Mouse (Mus musculus) MN1 (cell line): ENCODE results near the gene Rufy2.
A peak's percentile ranks its signal among the peaks of the same experiment; 100 is the strongest.
"Not testable (repeated sequence)": the region's sequence is repeated elsewhere in the genome, so short reads cannot be mapped to it uniquely, and the experiment has no call there.

Experiments
- DNase-seq: peaks from one replicate; pipeline ENCODE4 v3.0.0-alpha.2; 2016; ENCODE audit warnings: low spot score

The Rufy2 gene

DNA sequence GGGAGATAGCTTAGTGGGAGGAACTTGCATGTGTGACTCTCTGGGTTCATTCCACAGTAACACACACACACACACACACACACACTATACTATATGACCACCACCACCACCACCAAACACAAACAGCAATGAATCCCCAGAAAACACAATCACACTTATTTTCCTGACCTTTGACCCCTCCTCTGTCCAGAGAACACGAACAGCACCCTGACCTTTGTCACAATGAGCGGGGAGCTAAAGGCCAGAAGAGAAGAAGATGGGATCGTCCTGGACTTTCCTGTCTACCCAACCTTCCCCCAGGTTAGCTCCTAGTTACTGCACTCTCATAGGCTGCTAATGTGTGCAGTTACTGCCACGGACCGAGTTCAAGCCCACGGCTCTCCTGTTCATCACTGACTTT, 72.0 kb downstream of the Rufy2 start:
- no peak for DNase-seq

DNA sequence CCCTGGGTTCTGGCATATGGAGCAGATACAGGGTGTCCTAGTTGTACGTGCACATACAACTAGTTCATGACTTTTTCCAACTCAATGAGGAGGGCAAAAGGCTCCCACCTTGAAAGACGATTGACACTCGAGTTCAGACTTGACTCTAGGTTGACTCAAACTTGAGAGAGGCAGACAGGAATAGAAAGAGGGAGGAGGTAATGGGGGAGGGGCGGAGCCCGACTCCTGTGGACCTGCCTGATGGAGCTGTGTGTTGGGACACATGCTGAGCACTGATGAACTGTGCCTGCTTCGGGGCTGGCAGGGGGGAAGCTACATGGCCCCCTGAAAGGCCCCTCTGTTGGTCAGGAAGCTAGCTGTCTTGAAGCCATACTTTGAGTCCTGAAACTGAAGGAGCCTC, 73.0 kb downstream of the Rufy2 start:
- no peak for DNase-seq

DNA sequence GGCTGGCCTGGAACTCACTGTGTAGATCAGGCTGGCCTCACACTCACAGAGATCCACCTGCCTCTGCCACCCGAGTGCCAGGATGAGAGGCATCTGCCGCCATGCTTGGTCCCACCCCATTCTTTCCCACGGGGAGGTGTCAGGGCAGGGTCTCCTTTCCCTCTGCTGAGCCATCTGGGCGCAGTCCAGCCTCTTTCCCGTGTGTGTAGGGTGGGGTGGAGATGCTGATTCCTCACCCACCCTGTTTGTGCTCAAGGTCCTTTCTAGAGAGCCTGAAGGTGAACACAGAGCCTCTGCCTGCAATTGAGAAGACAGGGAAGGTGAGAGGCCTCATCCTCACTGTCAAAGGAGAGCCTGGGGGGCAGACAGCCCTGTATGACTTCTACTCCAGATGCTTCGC, 74.0 kb downstream of the Rufy2 start:
- not testable (repeated sequence) for DNase-seq

DNA sequence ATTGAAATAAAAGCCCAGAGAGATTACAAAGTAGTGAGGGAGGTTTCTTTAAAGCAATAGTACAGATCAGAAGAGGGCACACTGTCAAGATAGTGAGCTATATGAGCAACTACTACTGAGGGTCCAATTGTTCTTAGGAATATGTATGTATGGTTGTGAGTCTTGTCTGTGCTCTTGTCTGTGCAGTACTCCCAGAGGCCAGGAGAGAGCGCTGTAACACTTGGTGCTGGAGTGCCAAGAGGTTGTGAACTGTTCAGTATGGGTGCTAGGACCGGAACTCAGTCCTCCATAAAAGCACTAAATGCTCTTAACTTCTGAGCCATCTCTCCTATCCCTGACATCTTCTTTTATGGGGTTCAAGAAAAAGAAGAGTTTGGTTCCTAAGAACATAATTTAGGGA, 74.6 kb downstream of the Rufy2 start:
- DNase-seq, result no peak

DNA sequence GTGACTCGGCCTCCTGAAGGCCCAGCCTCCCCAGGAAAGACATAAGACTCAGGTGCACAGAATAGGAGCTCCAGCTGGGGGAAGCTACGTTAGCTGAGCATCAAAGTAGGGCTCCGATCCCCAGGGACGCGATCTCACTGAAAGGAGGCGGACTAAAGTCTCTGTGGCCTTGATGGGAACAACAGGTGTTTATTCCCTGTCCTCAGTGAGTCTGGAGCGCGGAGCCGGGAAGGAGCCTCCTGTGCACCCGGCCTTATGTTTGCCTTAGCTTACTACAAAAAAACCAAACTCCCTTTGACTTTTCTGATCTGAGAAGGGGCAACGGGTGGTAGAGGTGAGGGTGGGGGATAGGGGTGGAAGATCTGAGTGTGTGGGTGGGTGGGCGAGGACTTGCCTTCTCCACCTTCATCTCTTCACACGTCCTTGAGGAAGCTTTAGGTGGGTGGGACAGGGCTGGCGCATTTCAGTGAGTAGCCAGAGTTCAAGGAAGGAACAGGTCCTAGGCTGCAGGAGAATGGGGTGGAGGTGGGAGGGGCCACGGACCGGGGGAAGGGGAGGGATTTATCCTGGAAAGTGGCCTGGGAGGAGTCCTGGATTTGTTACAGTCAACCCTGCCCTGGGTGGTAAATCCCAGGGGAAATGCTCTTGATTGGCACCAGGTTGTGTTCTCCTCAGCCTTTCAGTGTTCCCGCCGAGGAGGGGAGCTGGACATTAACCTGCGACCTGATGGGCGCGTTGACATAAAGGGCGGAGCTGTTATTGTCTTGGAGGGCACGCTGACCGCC, 77.1 kb downstream of the Rufy2 start:
- DNase-seq, result no peak

DNA sequence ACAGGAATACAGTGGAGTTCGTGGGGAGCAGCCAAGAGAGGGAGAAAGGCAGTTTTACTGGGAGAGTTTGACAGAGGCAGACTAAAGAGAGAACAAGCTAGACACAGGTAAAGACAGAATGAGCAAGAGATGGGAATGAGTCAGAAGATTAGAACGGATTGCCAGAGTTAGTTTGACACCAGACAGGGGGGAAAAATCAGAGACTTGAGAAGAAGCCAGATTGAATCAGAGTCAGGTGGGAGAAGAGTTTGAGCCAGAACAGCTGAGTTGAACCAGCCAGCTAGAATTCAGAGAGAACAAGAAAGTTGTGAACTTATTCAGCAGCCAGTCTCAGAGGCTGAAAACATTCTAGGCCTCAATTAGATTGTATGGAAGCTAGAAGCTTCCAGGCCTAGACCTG, 79.8 kb downstream of the Rufy2 start, which contains the start of gene Pbld1:
Gene Pbld1, plus strand, starts transcription at position 301 of the 400 bp plus-strand sequence.
- DNase-seq, result no peak

DNA sequence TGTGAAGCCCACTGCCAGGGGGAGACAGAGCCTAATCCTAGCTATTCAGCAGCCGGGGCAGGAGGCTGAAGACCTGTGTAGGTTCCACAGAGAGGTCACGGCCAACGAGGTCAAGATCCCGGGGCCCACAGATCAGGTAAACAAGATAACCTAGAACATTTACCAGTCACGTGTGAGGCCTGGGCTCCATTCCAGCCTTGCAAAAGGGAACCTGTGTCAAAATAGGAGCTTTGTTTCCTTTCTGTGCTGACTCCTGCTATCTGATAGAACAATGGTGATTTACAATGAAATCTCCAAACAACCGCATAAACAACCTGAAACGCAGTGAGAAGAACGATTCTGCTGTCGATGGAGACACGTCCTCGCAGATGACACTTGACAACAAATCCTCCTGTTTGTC, 80.4 kb downstream of the Rufy2 start:
- DNase-seq, result peak; percentile 21

DNA sequence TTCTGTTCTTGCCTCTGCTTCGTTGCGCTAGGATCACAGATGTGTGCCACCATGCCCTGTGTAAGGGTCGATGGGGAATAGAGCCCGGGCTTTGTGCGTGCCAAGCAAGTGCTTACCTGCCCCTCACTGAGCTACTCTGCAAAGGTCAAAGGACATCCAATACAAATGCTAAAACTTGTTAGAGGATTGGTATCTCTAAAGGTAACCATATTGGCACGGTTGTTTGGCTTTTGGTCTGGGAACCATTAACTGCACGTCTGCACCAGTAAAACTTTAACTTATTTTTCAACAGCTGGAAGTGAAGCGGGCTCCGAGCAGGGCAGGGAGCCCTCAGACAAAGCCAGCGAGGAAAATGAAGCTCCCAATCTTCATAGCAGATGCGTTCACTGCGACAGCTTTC, 81.2 kb downstream of the Rufy2 start:
- no peak for DNase-seq

DNA sequence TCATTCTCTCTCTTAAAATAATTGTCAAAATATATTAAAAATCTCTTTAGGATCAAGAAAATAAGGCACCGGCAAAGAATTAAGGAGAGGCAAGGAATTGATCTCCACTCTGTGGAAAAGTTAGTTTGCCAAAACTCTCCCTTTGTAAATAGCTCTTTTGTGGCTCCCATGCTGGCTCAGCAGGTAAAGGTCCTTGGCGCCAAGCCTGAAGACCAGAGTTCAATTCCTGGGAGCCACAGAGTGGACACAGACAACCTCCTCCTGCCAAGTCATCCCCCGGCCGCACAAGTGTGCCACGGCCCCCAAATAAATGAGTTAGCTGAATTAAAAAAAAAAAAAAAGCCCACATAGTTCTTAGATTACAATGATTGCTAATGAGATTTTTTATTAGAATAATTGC, 82.7 kb downstream of the Rufy2 start:
- DNase-seq, result no peak

DNA sequence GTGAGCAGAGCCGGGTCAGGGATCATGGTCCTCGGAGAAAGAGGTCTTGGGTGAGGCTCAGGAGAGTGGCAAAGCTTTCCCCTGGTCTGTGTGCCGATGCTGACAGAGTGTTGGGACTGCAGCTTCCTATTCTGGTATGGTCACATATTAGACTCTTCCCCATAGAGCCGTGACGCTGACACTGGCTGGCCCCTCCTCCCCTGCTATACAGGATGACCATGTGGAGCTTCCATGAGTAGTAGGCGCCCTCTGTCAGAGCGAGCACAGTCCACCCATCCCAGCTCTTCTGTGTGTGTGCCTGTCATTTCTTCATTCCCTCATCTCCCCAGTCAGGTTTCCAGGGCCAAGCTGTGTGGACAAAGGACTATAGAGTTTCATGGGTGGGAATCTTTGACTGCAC, 83.3 kb downstream of the Rufy2 start:
- no peak for DNase-seq

DNA sequence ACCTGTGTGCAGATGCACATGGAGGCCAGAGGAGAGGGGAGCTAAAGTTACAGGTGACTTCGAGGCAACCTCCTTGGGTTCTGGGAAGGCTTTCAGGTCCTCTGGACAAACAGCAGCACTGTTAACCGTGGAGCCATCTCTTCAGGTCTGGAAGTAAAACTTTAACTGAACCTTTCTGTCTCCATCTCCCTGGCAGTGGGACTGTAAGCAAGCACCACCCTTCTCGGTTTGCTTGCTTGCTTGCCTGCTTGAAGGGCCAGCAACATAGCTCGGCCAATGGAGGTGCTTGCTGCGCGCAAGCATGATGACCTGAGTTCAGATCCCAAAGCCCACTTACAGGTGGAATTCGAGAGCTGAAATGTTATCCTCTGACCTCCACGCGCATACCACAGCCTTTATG, 84.5 kb downstream of the Rufy2 start:
- DNase-seq, result no peak

DNA sequence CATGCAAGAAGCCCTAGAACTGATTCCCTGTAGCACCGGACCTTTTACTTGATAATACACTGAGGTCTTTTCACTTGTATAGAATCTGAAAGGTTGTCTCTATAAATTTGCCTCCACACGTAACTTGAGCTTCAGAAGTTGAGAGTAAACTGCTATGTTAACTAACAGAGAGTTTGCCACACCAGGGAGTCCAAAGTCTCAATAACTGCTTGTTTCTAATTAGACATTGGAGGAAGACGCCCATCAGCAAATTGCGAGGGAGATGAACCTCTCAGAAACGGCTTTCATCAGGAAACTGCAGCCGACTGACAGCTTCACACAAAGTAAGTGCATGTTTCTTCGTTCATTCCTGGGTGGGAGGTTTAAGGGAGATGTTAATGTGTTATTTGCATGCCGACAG, 85.5 kb downstream of the Rufy2 start:
- peak; percentile 8 for DNase-seq

DNA sequence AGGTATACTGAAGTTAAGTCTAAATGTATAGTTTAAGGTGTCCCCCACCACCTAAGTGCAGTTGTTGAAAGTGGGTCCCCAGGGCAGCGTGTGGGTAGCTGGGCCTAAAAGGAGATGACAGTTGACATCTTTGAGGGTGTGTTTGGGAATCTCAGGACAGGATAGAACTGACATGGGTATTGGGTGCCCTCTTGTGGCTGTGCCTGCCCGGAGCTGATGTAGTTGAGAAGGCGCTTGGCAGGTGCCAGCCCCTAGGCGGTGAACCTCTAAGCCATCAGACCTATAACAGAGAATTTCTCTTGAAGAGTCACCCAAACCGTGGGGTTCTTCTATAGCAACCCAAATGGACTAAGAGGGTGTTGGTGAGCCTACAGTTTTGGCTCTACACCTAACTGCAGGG, 86.0 kb downstream of the Rufy2 start:
- DNase-seq, result peak; percentile 79
